Mouse (Mus musculus): ENCODE data around the gene Kdelr2.
A peak's percentile ranks its signal among the peaks of the same experiment; 100 is the strongest.
"Not testable (repeated sequence)": the region's sequence is repeated elsewhere in the genome, so short reads cannot be mapped to it uniquely, and the experiment has no call there.

Gene Kdelr2

GRCm38 (mm10) chr5:143403221-143404147, at the start of gene Kdelr2:
Gene Kdelr2 (plus strand): TSS chr5:143403838.
- DNase-seq (ENCODE audit: low read depth, low spot score) = peak; percentile 88

- no peak for DNase-seq (ENCODE audit: low read depth, low spot score)
Measured at GRCm38 (mm10) chr5:143356017-143356416, 47.6 kb upstream of the Kdelr2 start.

GRCm38 (mm10) chr5:143356686-143357388, 46.8 kb upstream of the Kdelr2 start, which contains the start of gene Grid2ip:
Gene Grid2ip (plus strand): TSS chr5:143357338.
- DNase-seq (ENCODE audit: low read depth, low spot score) = peak; percentile 32

- DNase-seq (ENCODE audit: low read depth, low spot score) = no peak
Measured at GRCm38 (mm10) chr5:143357564-143357963, 46.1 kb upstream of the Kdelr2 start.

GRCm38 (mm10) chr5:143359263-143359662, 44.4 kb upstream of the Kdelr2 start:
- DNase-seq (ENCODE audit: low read depth, low spot score) = no peak

GRCm38 (mm10) chr5:143360000-143360399, 43.6 kb upstream of the Kdelr2 start:
- no peak for DNase-seq (ENCODE audit: low read depth, low spot score)

GRCm38 (mm10) chr5:143361428-143361827, 42.2 kb upstream of the Kdelr2 start:
- no peak for DNase-seq (ENCODE audit: low read depth, low spot score)

- DNase-seq (ENCODE audit: low read depth, low spot score) = peak; percentile 71
Measured at GRCm38 (mm10) chr5:143363678-143364615, 39.7 kb upstream of the Kdelr2 start.

GRCm38 (mm10) chr5:143367931-143368330, 35.7 kb upstream of the Kdelr2 start:
- DNase-seq (ENCODE audit: low read depth, low spot score) = no peak

GRCm38 (mm10) chr5:143369611-143370255, 33.9 kb upstream of the Kdelr2 start:
- no peak for DNase-seq (ENCODE audit: low read depth, low spot score)

GRCm38 (mm10) chr5:143370416-143371145, 33.1 kb upstream of the Kdelr2 start:
- no peak for DNase-seq (ENCODE audit: low read depth, low spot score)

- DNase-seq (ENCODE audit: low read depth, low spot score) = no peak
Measured at GRCm38 (mm10) chr5:143371146-143371510, 32.5 kb upstream of the Kdelr2 start.

GRCm38 (mm10) chr5:143372818-143373217, 30.8 kb upstream of the Kdelr2 start:
- DNase-seq (ENCODE audit: low read depth, low spot score) = no peak

- DNase-seq (ENCODE audit: low read depth, low spot score) = peak; percentile 56
Measured at GRCm38 (mm10) chr5:143375242-143375641, 28.4 kb upstream of the Kdelr2 start.

GRCm38 (mm10) chr5:143376156-143376555, 27.5 kb upstream of the Kdelr2 start:
- no peak for DNase-seq (ENCODE audit: low read depth, low spot score)

- DNase-seq (ENCODE audit: low read depth, low spot score) = no peak
Measured at GRCm38 (mm10) chr5:143386797-143387621, 16.6 kb upstream of the Kdelr2 start.

GRCm38 (mm10) chr5:143394184-143394583, 9.5 kb upstream of the Kdelr2 start:
- no peak for DNase-seq (ENCODE audit: low read depth, low spot score)

- not testable (repeated sequence) for DNase-seq (ENCODE audit: low read depth, low spot score)
Measured at GRCm38 (mm10) chr5:143394966-143395365, 8.7 kb upstream of the Kdelr2 start.

GRCm38 (mm10) chr5:143395649-143396048, 8.0 kb upstream of the Kdelr2 start:
- no peak for DNase-seq (ENCODE audit: low read depth, low spot score)

Data from forelimb bud, embryonic 11.5 days (tissue).